Mouse (Mus musculus) retina, postnatal 1 day (tissue): ENCODE results near the gene Gpr4.

Experiments
- DNase-seq: peaks from one replicate; pipeline ENCODE4 v3.0.0-alpha.2; 2012

The Gpr4 gene

DNA sequence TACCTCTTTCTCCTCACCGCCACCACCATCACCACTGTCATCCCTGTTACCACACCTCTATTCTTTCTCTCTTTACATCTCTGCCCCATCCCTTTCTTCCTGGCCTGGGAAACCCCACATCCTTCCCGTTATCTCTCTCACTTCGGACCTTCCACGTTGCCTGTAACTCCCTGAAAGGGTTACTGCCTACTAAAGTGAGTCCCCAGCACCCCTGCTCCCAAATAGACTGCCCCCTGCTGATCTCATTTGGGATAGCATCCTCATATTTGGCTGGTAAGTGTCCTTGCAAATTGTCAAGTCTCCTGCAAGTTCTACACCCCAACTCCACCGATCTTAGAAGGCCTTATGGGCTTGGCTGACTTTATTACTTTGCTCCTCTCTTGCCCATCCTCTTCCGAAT, 15.7 kb upstream of the Gpr4 start:
- DNase-seq = peak; percentile 70

DNA sequence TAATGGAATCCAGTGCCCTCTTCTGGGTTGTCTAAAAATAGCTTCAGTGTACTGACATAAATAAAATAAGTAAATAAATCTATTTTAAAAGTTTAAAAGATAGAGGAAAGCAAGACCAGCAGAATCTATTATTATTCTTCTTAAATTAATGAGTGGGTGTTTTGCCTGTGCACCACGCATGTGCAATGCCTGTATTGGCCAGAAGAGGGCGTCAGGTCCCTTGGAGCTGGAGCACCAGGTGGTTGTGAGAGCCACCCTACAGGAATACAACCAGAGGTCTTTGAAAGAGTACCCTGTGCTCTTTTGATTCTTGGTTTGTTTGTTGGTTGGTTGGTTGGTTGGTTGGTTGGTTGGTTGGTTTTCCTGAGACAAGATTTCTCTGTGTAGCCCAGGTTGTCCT, 14.4 kb upstream of the Gpr4 start:
- DNase-seq = peak; percentile 39

- no peak for DNase-seq
Measured at GRCm38 (mm10) chr7:19201660-19202059, 10.7 kb upstream of the Gpr4 start.

GRCm38 (mm10) chr7:19202065-19202850, 10.1 kb upstream of the Gpr4 start:
- no peak for DNase-seq

DNA sequence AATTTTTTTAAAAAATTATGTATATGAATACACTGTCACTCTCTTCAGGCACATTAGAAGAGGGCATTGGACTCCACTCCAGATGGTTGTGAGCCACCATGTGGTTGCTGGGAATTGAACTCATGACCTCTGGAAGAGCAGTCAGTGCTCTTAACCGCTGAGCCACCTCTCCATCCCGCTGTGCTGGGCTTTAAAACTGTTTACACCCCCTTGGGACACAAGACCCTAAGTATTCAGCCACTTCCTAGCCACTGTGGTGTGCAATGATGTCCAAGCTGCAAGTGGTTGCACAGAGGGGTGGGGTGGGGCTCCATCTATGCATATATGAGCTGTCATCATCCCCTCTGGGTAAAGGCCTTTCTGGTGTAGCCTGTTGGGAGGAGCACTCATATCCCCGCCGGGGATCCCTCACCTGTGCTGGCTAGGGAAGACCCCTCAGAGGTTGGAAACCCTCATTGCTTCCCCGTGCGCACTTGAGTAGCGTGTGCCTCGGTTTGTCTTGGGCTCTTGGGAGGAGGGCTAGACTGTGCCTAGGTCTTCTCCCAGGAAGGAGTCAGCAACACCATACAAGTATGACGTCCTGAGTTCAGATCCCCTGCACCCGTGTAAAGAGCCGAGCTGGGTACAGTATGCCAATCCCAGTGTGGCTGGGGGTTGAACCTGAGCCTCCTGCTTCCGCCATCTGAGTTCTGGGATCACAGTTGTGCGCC, 4.0 kb upstream of the Gpr4 start:
- no peak for DNase-seq

DNA sequence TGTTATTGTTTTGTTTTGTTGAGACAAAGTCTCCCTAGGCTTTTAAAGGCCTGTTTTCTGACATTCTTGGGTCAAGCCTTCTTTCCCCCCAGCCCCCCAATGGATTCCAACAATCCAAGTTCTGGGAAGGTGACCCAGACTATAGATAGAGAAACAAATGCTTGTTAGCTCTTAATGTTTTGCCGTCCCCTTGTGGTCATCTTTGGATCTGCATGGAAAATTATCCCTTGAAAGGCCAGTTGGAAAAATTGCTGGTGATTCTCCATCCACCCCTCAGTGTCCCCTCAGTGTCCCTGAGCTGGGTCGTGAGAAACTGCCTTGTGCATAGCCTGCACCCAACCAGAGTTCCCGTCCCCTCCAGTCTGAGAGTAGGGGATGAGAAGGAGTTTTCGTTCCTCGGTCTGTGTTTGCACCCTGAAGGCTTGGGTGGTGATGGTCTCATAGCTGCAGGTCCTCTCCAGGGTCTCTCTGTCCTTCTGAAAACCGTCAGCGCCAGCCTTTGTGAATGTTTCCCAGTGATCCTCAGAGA, 3.3 kb upstream of the Gpr4 start:
- DNase-seq = peak; percentile 84

- no peak for DNase-seq
Measured at GRCm38 (mm10) chr7:19209494-19209893, 2.8 kb upstream of the Gpr4 start.

DNA sequence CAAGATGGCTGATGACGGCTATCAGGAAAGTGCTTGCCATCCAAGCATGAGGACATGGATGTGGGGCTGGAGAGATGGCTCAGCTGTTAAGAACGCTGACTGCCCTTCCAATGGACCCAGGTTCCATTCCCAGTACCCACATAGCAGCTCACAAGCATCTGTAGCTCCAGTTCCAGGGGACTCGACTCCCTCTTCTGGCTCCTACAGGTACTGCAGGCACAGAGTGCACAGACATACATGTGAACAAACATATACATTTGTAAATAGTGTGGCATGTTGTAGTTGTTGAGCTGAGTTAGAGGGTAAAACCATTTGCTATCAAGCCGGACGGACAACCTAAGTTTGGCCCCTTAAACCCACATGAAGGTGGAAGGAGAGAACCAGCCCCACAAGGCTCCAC, 2.3 kb upstream of the Gpr4 start:
- DNase-seq = peak; percentile 29

GRCm38 (mm10) chr7:19211041-19211675, 1.2 kb upstream of the Gpr4 start:
- DNase-seq = no peak

DNA sequence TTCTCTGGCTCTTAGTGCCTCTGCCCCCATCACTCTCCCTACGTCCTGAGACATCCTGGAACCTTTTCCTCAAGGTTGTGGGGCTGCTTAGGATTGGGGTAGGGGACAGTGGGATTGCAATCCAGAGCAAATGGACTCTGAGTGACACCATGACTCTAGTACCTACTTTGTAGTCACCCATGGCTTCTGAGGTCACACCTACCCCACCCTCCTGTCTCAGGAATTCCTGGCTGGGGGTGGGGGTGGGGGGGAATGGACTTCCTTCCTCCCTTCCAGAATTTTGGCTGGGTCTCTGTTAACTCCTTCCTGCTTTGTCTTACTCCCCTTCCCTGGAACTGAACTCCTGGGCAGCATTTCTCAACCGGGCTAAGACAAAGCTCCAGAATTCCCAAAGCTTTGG, 1.0 kb downstream of the Gpr4 start:
- DNase-seq = no peak

- DNase-seq = no peak
Measured at GRCm38 (mm10) chr7:19214369-19214768, 2.0 kb downstream of the Gpr4 start.

GRCm38 (mm10) chr7:19214940-19215339, 2.6 kb downstream of the Gpr4 start:
- DNase-seq = no peak

DNA sequence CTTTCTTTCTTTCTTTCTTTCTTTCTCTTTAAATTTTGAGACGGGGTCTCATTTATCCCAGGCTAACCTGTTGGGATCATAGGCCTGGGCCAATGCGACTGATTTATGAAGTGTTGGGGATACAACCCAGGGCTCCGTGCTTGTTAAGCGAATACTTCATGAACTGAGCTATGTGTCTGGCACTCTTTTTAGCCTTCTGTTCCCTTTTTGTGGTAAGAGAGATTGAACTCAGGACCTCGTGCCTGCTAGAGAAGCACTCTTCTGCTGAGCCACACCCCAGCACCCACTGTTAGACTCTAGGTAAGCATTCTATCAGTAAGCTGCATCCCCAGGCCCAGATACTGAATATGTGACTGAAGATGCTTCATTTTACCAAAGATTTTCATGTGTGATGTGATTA, 5.2 kb downstream of the Gpr4 start:
- DNase-seq = no peak

DNA sequence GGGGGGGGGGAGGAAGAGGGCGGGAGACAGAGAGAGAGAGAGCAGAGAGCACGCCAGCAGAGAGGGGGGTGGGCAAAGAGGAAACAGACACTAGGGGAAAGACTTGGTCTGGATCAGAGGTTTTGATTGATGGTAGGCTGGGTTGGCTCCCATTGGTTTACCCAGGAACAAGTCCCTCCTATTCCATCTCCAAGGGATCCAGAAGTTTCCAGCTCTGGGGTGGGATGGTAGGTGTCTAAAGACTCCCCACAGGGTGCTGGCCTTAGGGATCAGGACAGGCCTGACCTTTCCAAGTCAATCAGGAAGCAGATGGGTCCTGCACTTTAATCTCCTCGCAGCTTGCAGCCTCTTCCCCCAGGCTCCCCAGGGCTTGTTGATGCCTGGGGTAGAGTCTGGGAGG, 5.6 kb downstream of the Gpr4 start:
- peak; percentile 34 for DNase-seq

DNA sequence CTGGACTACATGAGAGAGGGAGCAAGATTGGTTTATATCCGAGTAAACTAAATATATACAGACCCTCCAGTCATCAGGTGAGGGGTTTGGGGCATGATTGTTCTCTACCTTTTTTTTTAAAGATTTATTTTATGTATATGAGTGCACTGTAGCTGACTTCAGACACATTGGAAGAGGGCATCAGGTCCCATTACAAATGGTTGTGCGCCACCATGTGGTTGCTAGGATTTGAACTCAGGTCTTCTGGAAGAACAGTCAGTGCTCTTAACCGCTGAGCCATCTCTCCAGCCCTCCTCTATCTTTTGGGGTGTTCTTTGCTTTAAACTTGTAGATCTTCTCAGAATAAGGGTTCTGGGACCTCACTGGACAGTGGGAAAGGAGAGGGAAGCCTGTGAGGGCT, 7.7 kb downstream of the Gpr4 start:
- no peak for DNase-seq

DNA sequence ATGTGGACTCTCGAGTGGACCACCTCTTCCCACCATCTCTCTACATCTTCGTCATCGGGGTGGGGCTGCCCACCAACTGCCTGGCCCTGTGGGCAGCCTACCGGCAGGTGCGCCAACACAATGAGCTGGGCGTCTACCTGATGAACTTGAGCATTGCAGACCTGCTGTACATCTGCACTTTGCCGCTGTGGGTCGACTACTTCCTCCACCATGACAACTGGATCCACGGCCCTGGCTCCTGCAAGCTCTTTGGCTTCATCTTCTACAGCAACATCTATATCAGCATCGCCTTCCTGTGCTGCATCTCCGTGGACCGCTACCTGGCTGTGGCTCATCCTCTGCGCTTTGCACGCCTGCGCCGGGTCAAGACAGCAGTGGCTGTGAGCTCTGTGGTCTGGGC, 9.9 kb downstream of the Gpr4 start:
- DNase-seq = no peak

- no peak for DNase-seq
Measured at GRCm38 (mm10) chr7:19222875-19223274, 10.5 kb downstream of the Gpr4 start.

- no peak for DNase-seq
Measured at GRCm38 (mm10) chr7:19224933-19225332, 12.6 kb downstream of the Gpr4 start.

GRCm38 (mm10) chr7:19226817-19227797, 14.8 kb downstream of the Gpr4 start:
- DNase-seq = peak; percentile 65

DNA sequence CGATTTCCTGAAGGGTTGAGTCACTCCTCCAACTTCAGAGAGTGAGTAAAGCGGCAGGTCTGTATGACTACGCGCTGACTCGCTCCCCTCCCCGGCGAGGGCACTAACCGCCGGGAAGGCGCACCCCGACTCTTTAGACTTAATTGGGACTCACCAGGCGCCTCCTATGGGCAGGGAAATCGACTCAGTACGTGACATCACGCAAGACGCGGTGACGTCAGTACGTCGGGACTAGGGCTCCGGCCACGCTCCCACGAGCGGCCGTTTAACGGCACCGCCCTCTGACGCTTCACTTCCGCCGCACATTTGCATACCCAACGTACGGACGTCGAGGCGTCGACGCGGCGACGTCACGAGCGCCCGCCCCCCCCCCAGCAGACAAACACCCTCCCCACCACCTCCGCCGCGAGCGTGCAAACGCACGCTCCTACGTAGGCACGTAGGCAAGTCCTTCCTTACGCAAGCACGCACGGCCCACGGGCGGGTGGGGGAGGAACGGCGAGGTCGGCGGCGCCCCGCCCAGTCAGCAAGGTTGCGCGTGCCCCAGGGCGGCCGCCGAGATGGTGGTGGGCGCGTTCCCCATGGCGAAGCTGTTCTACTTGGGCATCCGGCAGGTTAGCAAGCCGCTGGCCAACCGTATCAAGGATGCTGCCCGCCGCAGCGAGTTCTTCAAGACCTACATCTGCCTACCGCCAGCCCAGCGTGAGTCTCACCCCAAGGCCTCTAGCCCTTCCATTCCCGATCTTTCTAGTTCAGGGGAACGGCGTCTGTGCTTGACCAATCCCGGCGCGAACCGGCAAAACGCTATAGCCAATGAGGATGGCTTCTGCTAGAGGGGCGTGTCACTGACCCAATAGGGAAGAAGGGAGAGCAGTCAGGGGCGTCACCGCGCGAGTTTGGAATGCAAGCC, 15.8 kb downstream of the Gpr4 start, which contains the start of gene Opa3:
Gene Opa3, plus strand, starts transcription at position 452 of the 910 bp plus-strand sequence.
- DNase-seq = peak; percentile 100

DNA sequence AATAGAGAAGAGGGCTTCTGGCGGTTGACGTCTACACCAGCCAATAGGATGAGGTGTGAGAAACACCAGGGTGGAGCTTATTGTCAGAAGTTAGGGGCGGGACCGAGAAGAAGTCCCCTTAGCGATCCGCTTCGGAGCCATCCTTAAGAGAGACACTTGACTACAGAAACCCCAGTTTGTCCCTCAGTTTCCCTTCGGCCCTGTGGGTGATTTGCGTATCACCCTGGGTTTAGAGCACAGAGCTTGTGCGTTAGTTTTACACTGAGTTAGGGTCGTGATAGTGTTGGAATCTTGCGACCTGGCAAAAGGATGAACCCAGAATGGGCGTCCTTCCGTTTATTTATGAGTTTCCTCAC, 16.4 kb downstream of the Gpr4 start:
- no peak for DNase-seq
